ENCODE assay signal across 10 mouse cellular contexts in genomic region chr3:143594676-143595075, GRCm38 (mm10).
DNase-seq lines count a peak whose midpoint lies in the region; ATAC-seq and TF ChIP-seq lines count a peak whose summit lies in the region.
"Had no signal": no experiment of that assay in that cellular context is flagged by ENCODE, and none has a peak within 500 bp of the region (broad histone marks: within the 10 kb centered on the region; RNA-seq: fewer than 3 reads in every experiment).

No protein-coding gene starts in this region.

- TF ChIP-seq CTCF in cerebellum, adult 2 months (IDR thresholded peaks at IDR 0.05; ENCODE audit: borderline replicate concordance, insufficient read depth, low read depth, low read length): no peak

- no peak overlapping the region for H3K4me3 ChIP-seq in cerebellum, adult 2 months (replicated peaks; ENCODE audit: insufficient read depth, low read depth, low read length)
- H3K4me3 ChIP-seq in midbrain, embryonic 16.5 days (ENCODE audit: low read depth, low read length): no peak overlapping the region
- H3K4me3 ChIP-seq: midbrain, embryonic 13.5 days had no signal

- H3K36me3 ChIP-seq in midbrain, embryonic 16.5 days (ENCODE audit: control insufficient read depth, insufficient read depth, low read length): no peaks in the 10 kb centered on the region
- H3K36me3 ChIP-seq: midbrain, embryonic 13.5 days had no signal

- peaks cover 19% of the 10 kb centered on the region for H3K4me1 ChIP-seq in cerebellum, adult 2 months (ENCODE audit: control insufficient read depth, insufficient read depth, low read length)
- no peaks in the 10 kb centered on the region for H3K4me1 ChIP-seq in midbrain, embryonic 16.5 days (ENCODE audit: control insufficient read depth, insufficient read depth, low read length)

- TF ChIP-seq POLR2A in cerebellum, adult 2 months (IDR thresholded peaks at IDR 0.05; ENCODE audit: borderline replicate concordance, insufficient read depth, low read length): no peak

- WGBS in cerebellum, adult 2 months: 16% methylated on average over 7 of the region's 7 CpGs
- WGBS in midbrain, embryonic 16.5 days: 86% methylated on average over 7 of the region's 7 CpGs

- H3K9ac ChIP-seq in midbrain, embryonic 16.5 days (ENCODE audit: low read depth, low read length): no peak overlapping the region
- H3K9ac ChIP-seq: midbrain, embryonic 13.5 days had no signal

- ATAC-seq in monocyte, adult 5-6 weeks (replicated peaks; ENCODE audit: insufficient number of reproducible peaks, low FRiP score, low TSS enrichment, poor library complexity, severe bottlenecking): no peak
- ATAC-seq in midbrain, embryonic 16.5 days: no peak
- ATAC-seq: midbrain, embryonic 13.5 days had no signal

- H3K27me3 ChIP-seq in cerebellum, adult 2 months (ENCODE audit: control insufficient read depth, insufficient read depth, low read length): no peaks in the 10 kb centered on the region
- no peaks in the 10 kb centered on the region for H3K27me3 ChIP-seq in midbrain, embryonic 16.5 days (ENCODE audit: control insufficient read depth, insufficient read depth, low read depth, low read length)
- H3K27me3 ChIP-seq: midbrain, embryonic 13.5 days had no signal

- H3K27ac ChIP-seq in cerebellum, adult 2 months (ENCODE audit: insufficient read depth, low read length): no peak overlapping the region
- no peak overlapping the region for H3K27ac ChIP-seq in midbrain, embryonic 16.5 days (ENCODE audit: low read length)
- H3K27ac ChIP-seq: midbrain, embryonic 13.5 days had no signal

- DNase-seq in cerebellum, adult 11 months: peak; percentile 61
- peak; percentile 78 to 91 for DNase-seq in cerebellum, adult 2 months
- DNase-seq in layer of hippocampus, adult 11-12 months (ENCODE audit: low spot score): peak; percentile 75
- DNase-seq in left cerebral cortex, postnatal 10 days (ENCODE audit: extremely low spot score in 1 of 2, low spot score in 2 of 2): peak; percentile 51 to 77
- DNase-seq in thymus, postnatal 14 days: no peak
- no peak for DNase-seq in embryo, embryonic 11 days
- DNase-seq: kidney, postnatal 14 days had no signal

- intact Hi-C loops in left cerebral cortex, postnatal 10 days (cut with DNase I): loop anchor here (10.0 kb wide), 1 partner anchor 350 kb away; no protein-coding TSS in a partner anchor

- H3K4me2 ChIP-seq in midbrain, embryonic 16.5 days (ENCODE audit: low read length): no peak overlapping the region
- H3K4me2 ChIP-seq: midbrain, embryonic 13.5 days had no signal

- H3K9me3 ChIP-seq in midbrain, embryonic 16.5 days (replicated peaks; ENCODE audit: control insufficient read depth, low read length, poor library complexity, severe bottlenecking): no peaks in the 10 kb centered on the region
- H3K9me3 ChIP-seq: midbrain, embryonic 13.5 days had no signal

Comparison
In these comparisons a context has a peak if more than half of its experiments do, and no peak if none do; other contexts are left out.
1. DNase-seq: peak in cerebellum, adult 11 months (single experiment), cerebellum, adult 2 months (2 of 2), layer of hippocampus, adult 11-12 months (single experiment) and left cerebral cortex, postnatal 10 days (2 of 2); none in thymus, postnatal 14 days (single experiment) and embryo, embryonic 11 days (single experiment).